Mouse (Mus musculus): ENCODE data around the gene Tmie. TPM values are rescaled to one million over a fixed set of nuclear protein-coding genes. Genes with fewer than 3 reads are reported as not detected.

Gene Tmie
- total RNA-seq (2023), result not detected

GRCm38 (mm10) chr9:110879998-110880561, at the start of gene Tmie:
Tmie (minus strand) TSS chr9:110880113.

GRCm38 (mm10) chr9:110916786-110917185, 36.9 kb upstream of the Tmie start, which contains the start of gene Fam240a:
Fam240a (minus strand) TSS chr9:110916861.

GRCm38 (mm10) chr9:110879191-110879920, 557 bp downstream of the Tmie start, which contains the start of gene Als2cl:
Als2cl (plus strand) TSS chr9:110879870.

GRCm38 (mm10) chr9:110857781-110858472, 22.0 kb downstream of the Tmie start, which contains the start of gene Prss50:
Prss50 (plus strand) TSS chr9:110857967.

GRCm38 (mm10) chr9:110844206-110844605, 35.7 kb downstream of the Tmie start, which contains the start of gene Prss46:
Prss46 (plus strand) TSS chr9:110844506.

GRCm38 (mm10) chr9:110834411-110834810, 45.5 kb downstream of the Tmie start, which contains the start of gene Prss45:
Prss45 (plus strand) TSS chr9:110834588.

GRCm38 (mm10) chr9:110826390-110826789, 53.5 kb downstream of the Tmie start, which contains the start of gene Prss43:
Prss43 (plus strand) TSS chr9:110826690.

Other genes with a start within 250 kb of the Tmie start
- gene Nbeal2, start 226.0 kb downstream of the Tmie start, total RNA-seq (2023), result 10 to 100 TPM; 33.5 to 41.6 TPM
- 10 to 100 TPM; 68.8 to 88.5 TPM for gene Ccdc12, start 223.6 kb downstream of the Tmie start, total RNA-seq (2023)
- under 1 TPM in 1 of 2 experiments, not detected in 1; 0.83 TPM for gene Myl3, start 138.3 kb downstream of the Tmie start, total RNA-seq (2023)
- gene Pth1r, start 133.0 kb downstream of the Tmie start, total RNA-seq (2023), result not detected
- gene Prss42, start 81.9 kb downstream of the Tmie start, total RNA-seq (2023), result not detected
- gene Prss44, start 66.1 kb downstream of the Tmie start, total RNA-seq (2023), result not detected
- gene Prss43, start 53.4 kb downstream of the Tmie start, total RNA-seq (2023), result not detected
- gene Prss45, start 45.5 kb downstream of the Tmie start, total RNA-seq (2023), result not detected
- gene Prss46, start 35.6 kb downstream of the Tmie start, total RNA-seq (2023), result not detected
- not detected for gene Prss50, start 22.1 kb downstream of the Tmie start, total RNA-seq (2023)
- 1 to 10 TPM in 1 of 2 experiments, under 1 TPM in 1; 0.68 to 1.1 TPM for gene Als2cl, start 243 bp downstream of the Tmie start, total RNA-seq (2023)
- not detected for gene Fam240a, start 36.7 kb upstream of the Tmie start, total RNA-seq (2023)
- not detected for gene Tdgf1, start 66.0 kb upstream of the Tmie start, total RNA-seq (2023)
- gene Lrrc2, start 71.4 kb upstream of the Tmie start, total RNA-seq (2023), result under 1 TPM in 1 of 2 experiments, not detected in 1; 0.38 TPM
- gene Rtp3, start 110.5 kb upstream of the Tmie start, total RNA-seq (2023), result not detected
- 1 to 10 TPM; 2.3 to 4.3 TPM for gene Ltf, start 139.2 kb upstream of the Tmie start, total RNA-seq (2023)
- gene Ccrl2, start 177.4 kb upstream of the Tmie start, total RNA-seq (2023), result 1 to 10 TPM; 2.8 to 4.6 TPM
- 10 to 100 TPM; 27.3 to 33.9 TPM for gene Lrrfip2, start 237.5 kb upstream of the Tmie start, total RNA-seq (2023)

Data from B cell, adult 67 days (primary cell).